Mouse (Mus musculus) liver (tissue): ENCODE data around the gene Rab11fip4.

Experiments
- DNase-seq: peaks from one replicate; pipeline ENCODE4 v3.0.0-alpha.2; 2020; ENCODE audit warnings: mixed read lengths

Rab11fip4 gene

GRCm38 (mm10) chr11:79590664-79591590 lies at the start of gene Rab11fip4:
TSS of gene Rab11fip4 (plus strand) at chr11:79591212.
- DNase-seq, result no peak

- no peak for DNase-seq
Observed at GRCm38 (mm10) chr11:79552622-79553021, 38.4 kb upstream of the Rab11fip4 start.

GRCm38 (mm10) chr11:79560536-79560935 lies 30.5 kb upstream of the Rab11fip4 start:
- no peak for DNase-seq

GRCm38 (mm10) chr11:79563493-79563892 lies 27.5 kb upstream of the Rab11fip4 start:
- DNase-seq, result no peak

GRCm38 (mm10) chr11:79566947-79567346 lies 24.1 kb upstream of the Rab11fip4 start:
- no peak for DNase-seq

GRCm38 (mm10) chr11:79568197-79568911 lies 22.7 kb upstream of the Rab11fip4 start:
- no peak for DNase-seq

- DNase-seq, result no peak
Observed at GRCm38 (mm10) chr11:79570319-79570718, 20.7 kb upstream of the Rab11fip4 start.

GRCm38 (mm10) chr11:79573836-79574235 lies 17.2 kb upstream of the Rab11fip4 start:
- DNase-seq, result no peak

- no peak for DNase-seq
Observed at GRCm38 (mm10) chr11:79575383-79576073, 15.5 kb upstream of the Rab11fip4 start.

GRCm38 (mm10) chr11:79577741-79578140 lies 13.3 kb upstream of the Rab11fip4 start:
- peak; percentile 67 for DNase-seq

GRCm38 (mm10) chr11:79580660-79581059 lies 10.4 kb upstream of the Rab11fip4 start:
- no peak for DNase-seq

GRCm38 (mm10) chr11:79581257-79581656 lies 9.8 kb upstream of the Rab11fip4 start:
- DNase-seq, result no peak

GRCm38 (mm10) chr11:79584191-79584590 lies 6.8 kb upstream of the Rab11fip4 start:
- peak; percentile 57 for DNase-seq

- DNase-seq, result peak; percentile 19
Observed at GRCm38 (mm10) chr11:79589317-79590075, 1.5 kb upstream of the Rab11fip4 start.

- no peak for DNase-seq
Observed at GRCm38 (mm10) chr11:79591591-79591975, 571 bp downstream of the Rab11fip4 start.

GRCm38 (mm10) chr11:79593495-79593894 lies 2.5 kb downstream of the Rab11fip4 start:
- no peak for DNase-seq

- DNase-seq, result no peak
Observed at GRCm38 (mm10) chr11:79610454-79610853, 19.4 kb downstream of the Rab11fip4 start.

GRCm38 (mm10) chr11:79611011-79611666 lies 20.1 kb downstream of the Rab11fip4 start:
- DNase-seq, result no peak

- DNase-seq, result no peak
Observed at GRCm38 (mm10) chr11:79612046-79612600, 21.1 kb downstream of the Rab11fip4 start.

GRCm38 (mm10) chr11:79613084-79613483 lies 22.1 kb downstream of the Rab11fip4 start:
- DNase-seq, result no peak

- no peak for DNase-seq
Observed at GRCm38 (mm10) chr11:79613711-79614110, 22.7 kb downstream of the Rab11fip4 start.

GRCm38 (mm10) chr11:79614880-79615279 lies 23.9 kb downstream of the Rab11fip4 start:
- no peak for DNase-seq
